In genomic region chr8:107940181-107940580, GRCm38 (mm10) we compare ENCODE assay signal across 22 mouse cellular contexts. TPM values are rescaled to one million over a fixed set of nuclear protein-coding genes. Genes with fewer than 3 reads are reported as not detected.
DNase-seq lines count a peak whose midpoint lies in the region; ATAC-seq lines count a peak whose summit lies in the region.
"Had no signal": no experiment of that assay in that cellular context is flagged by ENCODE, and none has a peak within 500 bp of the region (broad histone marks: within the 10 kb centered on the region; RNA-seq: fewer than 3 reads in every experiment).

No protein-coding gene starts in this region.

- H3K36me3 ChIP-seq in midbrain, embryonic 13.5 days = no peaks in the 10 kb centered on the region
- no peaks in the 10 kb centered on the region for H3K36me3 ChIP-seq in midbrain, embryonic 10.5 days
- H3K36me3 ChIP-seq in hindbrain, embryonic 14.5 days (replicated peaks; ENCODE audit: control insufficient read depth, insufficient read depth) = no peaks in the 10 kb centered on the region
- H3K36me3 ChIP-seq in midbrain, embryonic 16.5 days (ENCODE audit: control insufficient read depth, insufficient read depth, low read length) = no peaks in the 10 kb centered on the region
- H3K36me3 ChIP-seq: embryonic facial prominence, embryonic 10.5 days; neural tube, embryonic 12.5 days had no signal

- H3K4me1 ChIP-seq in midbrain, embryonic 13.5 days (replicated peaks) = peaks cover 57% of the 10 kb centered on the region
- H3K4me1 ChIP-seq in midbrain, embryonic 10.5 days = peaks cover 60% of the 10 kb centered on the region
- peaks cover 36% of the 10 kb centered on the region for H3K4me1 ChIP-seq in hindbrain, embryonic 14.5 days (replicated peaks; ENCODE audit: control insufficient read depth, insufficient read depth, low read length)
- H3K4me1 ChIP-seq in midbrain, embryonic 16.5 days (ENCODE audit: control insufficient read depth, insufficient read depth, low read length) = peaks cover 36% of the 10 kb centered on the region

- no peak overlapping the region for H3K9ac ChIP-seq in midbrain, embryonic 13.5 days (replicated peaks)
- H3K9ac ChIP-seq in hindbrain, embryonic 14.5 days = peak overlapping the region; percentile 34; the same call in 1 of the 2 replicates
- H3K9ac ChIP-seq in midbrain, embryonic 16.5 days (ENCODE audit: low read depth, low read length) = peak overlapping the region; percentile 22; the same call in 1 of the 2 replicates
- H3K9ac ChIP-seq: liver, postnatal 0 days; neural tube, embryonic 12.5 days had no signal

- WGBS in midbrain, embryonic 13.5 days = 22% methylated on average over 8 of the region's 8 CpGs
- WGBS in midbrain, embryonic 10.5 days = 72% methylated on average over 8 of the region's 8 CpGs
- 31% methylated on average over 8 of the region's 8 CpGs for WGBS in hindbrain, embryonic 14.5 days
- WGBS in midbrain, embryonic 16.5 days = 24% methylated on average over 8 of the region's 8 CpGs

- no peak for DNase-seq in midbrain, embryonic 10.5 days (ENCODE audit: low spot score)
- no peak for DNase-seq in hindbrain, embryonic 14.5 days (ENCODE audit: low spot score)
- DNase-seq in kidney, adult 18-20 months = no peak
- no peak for DNase-seq in embryo, embryonic 10.5 days (ENCODE audit: low spot score)
- DNase-seq in lung, postnatal 4 days = no peak
- DNase-seq: adrenal gland, adult 2 months; cerebellum, adult 2 months; gastrocnemius, postnatal 14 days; kidney, adult 2 months; kidney, postnatal 14 days; liver, postnatal 0 days; right cerebral cortex, adult 18-20 months; right cerebral cortex, postnatal 4 days; thymus, postnatal 14 days had no signal

- H3K27ac ChIP-seq in midbrain, embryonic 13.5 days = peak overlapping the region; percentile 88
- no peak overlapping the region; the same call in 1 of the 2 replicates for H3K27ac ChIP-seq in midbrain, embryonic 10.5 days (replicated peaks)
- H3K27ac ChIP-seq in hindbrain, embryonic 14.5 days = peak overlapping the region; percentile 89
- H3K27ac ChIP-seq in midbrain, embryonic 16.5 days (ENCODE audit: low read length) = peak overlapping the region; percentile 77

- no peak overlapping the region for H3K4me3 ChIP-seq in midbrain, embryonic 13.5 days (replicated peaks)
- H3K4me3 ChIP-seq in midbrain, embryonic 10.5 days = no peak overlapping the region
- H3K4me3 ChIP-seq in hindbrain, embryonic 14.5 days (replicated peaks; ENCODE audit: low read length) = no peak overlapping the region
- no peak overlapping the region for H3K4me3 ChIP-seq in midbrain, embryonic 16.5 days (ENCODE audit: low read depth, low read length)
- H3K4me3 ChIP-seq: embryonic facial prominence, embryonic 10.5 days; neural tube, embryonic 12.5 days had no signal

- no peaks in the 10 kb centered on the region for H3K9me3 ChIP-seq in midbrain, embryonic 13.5 days
- no peaks in the 10 kb centered on the region for H3K9me3 ChIP-seq in midbrain, embryonic 10.5 days (replicated peaks)
- no peaks in the 10 kb centered on the region for H3K9me3 ChIP-seq in hindbrain, embryonic 14.5 days (ENCODE audit: control insufficient read depth, low read length)
- no peaks in the 10 kb centered on the region for H3K9me3 ChIP-seq in midbrain, embryonic 16.5 days (replicated peaks; ENCODE audit: control insufficient read depth, low read length, poor library complexity, severe bottlenecking)
- H3K9me3 ChIP-seq: embryonic facial prominence, embryonic 10.5 days; neural tube, embryonic 12.5 days had no signal

- ATAC-seq in midbrain, embryonic 13.5 days = no peak
- ATAC-seq in hindbrain, embryonic 14.5 days (ENCODE audit: low FRiP score) = no peak
- no peak for ATAC-seq in midbrain, embryonic 16.5 days
- ATAC-seq: forebrain, embryonic 16.5 days; inflammation-experienced regulatory T-cells, adult 6 months; liver, postnatal 0 days; lung, postnatal 0 days had no signal

- no peak overlapping the region for H3K4me2 ChIP-seq in midbrain, embryonic 13.5 days (replicated peaks)
- H3K4me2 ChIP-seq in hindbrain, embryonic 14.5 days (replicated peaks) = no peak overlapping the region
- 0 out of 2 replicates have a peak overlapping the region, but pooled peaks have one; percentile 13 for H3K4me2 ChIP-seq in midbrain, embryonic 16.5 days (ENCODE audit: low read length)
- H3K4me2 ChIP-seq: liver, embryonic 11.5 days; neural tube, embryonic 12.5 days had no signal

- H3K27me3 ChIP-seq in midbrain, embryonic 13.5 days = peaks cover 4% of the 10 kb centered on the region; the same call in 1 of the 2 replicates
- H3K27me3 ChIP-seq in midbrain, embryonic 10.5 days (ENCODE audit: low read depth, poor library complexity, severe bottlenecking) = peaks cover 42% of the 10 kb centered on the region
- H3K27me3 ChIP-seq in hindbrain, embryonic 14.5 days (ENCODE audit: control insufficient read depth, insufficient read depth, low read length) = no peaks in the 10 kb centered on the region
- H3K27me3 ChIP-seq in midbrain, embryonic 16.5 days (ENCODE audit: control insufficient read depth, insufficient read depth, low read depth, low read length) = no peaks in the 10 kb centered on the region

RNA-seq across cellular contexts. Expression of gene Zfhx3, which starts 2.3 kb away (rescaled TPM):
- 65.9 and 68.0 TPM in 2 replicates for polyA plus RNA-seq in midbrain, embryonic 13.5 days (2015; fragmentation: Nextera tagmentation; extraction: Ambion mirVana)
- polyA plus RNA-seq in midbrain, embryonic 10.5 days (2016; fragmentation: Nextera tagmentation; extraction: Ambion mirVana) = 14.4 and 17.7 TPM in 2 replicates
- 30.2 and 34.7 TPM in 2 replicates for polyA plus RNA-seq in hindbrain, embryonic 14.5 days (2014; fragmentation: Nextera tagmentation; extraction: Ambion mirVana)
- polyA plus RNA-seq in midbrain, embryonic 16.5 days (2015; fragmentation: Nextera tagmentation; extraction: Ambion mirVana) = 44.7 and 57.0 TPM in 2 replicates
